Mouse (Mus musculus) cerebellum, postnatal 4 days (tissue): ENCODE data around the gene Ppp4c.

Experiments used
- DNase-seq, 2 experiments: peaks; one replicate each; pipeline ENCODE4 v3.0.0; 2022; ENCODE audit warnings: low spot score in 2 of 2, mixed read lengths in 1 of 2

The Ppp4c gene

GRCm38 (mm10) chr7:126802134-126802889 is 10.0 kb upstream of the Ppp4c start:
- DNase-seq: no peak

GRCm38 (mm10) chr7:126801057-126801422 is 8.7 kb upstream of the Ppp4c start:
- DNase-seq: no peak

- no peak for DNase-seq
These were observed 8.2 kb upstream of the Ppp4c start for GRCm38 (mm10) chr7:126800269-126801056.

- DNase-seq: peak in 1 of 2 experiments; percentile 77
These were observed 7.4 kb upstream of the Ppp4c start for GRCm38 (mm10) chr7:126799468-126800268.

- peak; percentile 90 to 95 for DNase-seq
These were observed 6.8 kb upstream of the Ppp4c start for GRCm38 (mm10) chr7:126799050-126799467.

GRCm38 (mm10) chr7:126798127-126799049 is 6.1 kb upstream of the Ppp4c start:
- DNase-seq: no peak

- DNase-seq: peak in 1 of 2 experiments; percentile 63
These were observed 5.3 kb upstream of the Ppp4c start, which contains the start of gene Fam57b for GRCm38 (mm10) chr7:126797411-126798126. Gene Fam57b, plus strand, starts transcription at chr7:126797668.

GRCm38 (mm10) chr7:126796350-126796932 is 4.1 kb upstream of the Ppp4c start:
- DNase-seq: peak in 1 of 2 experiments; percentile 69

GRCm38 (mm10) chr7:126795387-126796317 is 3.4 kb upstream of the Ppp4c start:
- DNase-seq: no peak

- no peak for DNase-seq
These were observed 1.9 kb upstream of the Ppp4c start for GRCm38 (mm10) chr7:126794271-126794605.

- no peak for DNase-seq
These were observed 1.4 kb upstream of the Ppp4c start for GRCm38 (mm10) chr7:126793456-126794270.

- DNase-seq: no peak
These were observed 586 bp upstream of the Ppp4c start for GRCm38 (mm10) chr7:126792721-126793443.

GRCm38 (mm10) chr7:126789141-126789540 is 3.2 kb downstream of the Ppp4c start:
- DNase-seq: no peak

- no peak for DNase-seq
These were observed 6.2 kb downstream of the Ppp4c start for GRCm38 (mm10) chr7:126786142-126786541.

- no peak for DNase-seq
These were observed 7.2 kb downstream of the Ppp4c start for GRCm38 (mm10) chr7:126785056-126785455.

- no peak for DNase-seq
These were observed 7.8 kb downstream of the Ppp4c start for GRCm38 (mm10) chr7:126784469-126784868.

- DNase-seq: no peak
These were observed 9.6 kb downstream of the Ppp4c start for GRCm38 (mm10) chr7:126782693-126783092.
